In the genomic region with DNA sequence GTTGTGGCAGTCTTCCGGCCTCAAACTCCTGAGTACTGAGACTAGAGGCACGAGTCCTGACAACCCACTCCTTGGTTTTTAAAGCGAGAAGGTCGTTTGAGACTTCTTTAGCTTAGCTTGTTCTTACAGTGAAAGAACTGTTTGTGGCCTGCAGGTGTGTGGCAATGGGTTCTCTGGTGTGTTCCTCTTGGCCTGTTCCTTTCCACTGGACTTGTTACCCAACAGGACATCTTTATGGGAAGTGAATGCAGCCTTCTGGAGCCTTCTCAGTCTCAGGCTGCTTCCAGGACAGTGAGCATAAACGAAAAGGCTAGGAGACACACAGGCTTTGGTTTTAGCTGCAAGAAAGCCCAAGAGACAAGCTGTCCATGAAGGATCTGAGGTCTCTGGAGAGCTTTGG, we compare ENCODE assay signal across 21 mouse cellular contexts.
DNase-seq lines count a peak whose midpoint lies in the region; ATAC-seq and TF ChIP-seq lines count a peak whose summit lies in the region.
"Had no signal": no experiment of that assay in that cellular context is flagged by ENCODE, and none has a peak within 500 bp of the region (broad histone marks: within the 10 kb centered on the region; RNA-seq: fewer than 3 reads in every experiment).

No protein-coding gene starts in this region.

- H3K4me1 ChIP-seq in liver, embryonic 15.5 days (replicated peaks) = peaks cover 7% of the 10 kb centered on the region
- H3K4me1 ChIP-seq in liver, embryonic 12.5 days = no peaks in the 10 kb centered on the region
- H3K4me1 ChIP-seq in bone marrow macrophage, adult 2 months (ENCODE audit: control insufficient read depth, insufficient read depth, low read length) = peaks cover 59% of the 10 kb centered on the region
- H3K4me1 ChIP-seq in forebrain, postnatal 0 days (ENCODE audit: insufficient read depth) = no peaks in the 10 kb centered on the region
- H3K4me1 ChIP-seq: embryonic facial prominence, embryonic 15.5 days; midbrain, embryonic 10.5 days; neural tube, embryonic 15.5 days had no signal

- TF ChIP-seq CTCF in bone marrow macrophage, adult 2 months (IDR thresholded peaks at IDR 0.05; ENCODE audit: low read depth, low read length) = no peak
- no peak for TF ChIP-seq CTCF in forebrain, postnatal 0 days (IDR thresholded peaks at IDR 0.05; ENCODE audit: low read depth)

- H3K27ac ChIP-seq in liver, embryonic 15.5 days (replicated peaks) = peak overlapping the region; percentile 59
- no peak overlapping the region for H3K27ac ChIP-seq in liver, embryonic 12.5 days
- H3K27ac ChIP-seq in bone marrow macrophage, adult 2 months (ENCODE audit: insufficient read depth, low read depth, low read length) = peak overlapping the region; percentile 84
- H3K27ac ChIP-seq in forebrain, postnatal 0 days (ENCODE audit: low read depth, low read length) = no peak overlapping the region
- H3K27ac ChIP-seq: embryonic facial prominence, embryonic 15.5 days; heart, embryonic 13.5 days; hindbrain, postnatal 0 days; layer of hippocampus, adult 2 months; left cerebral cortex, adult 2 months; midbrain, embryonic 10.5 days; neural tube, embryonic 15.5 days had no signal

- 63% methylated on average over 5 of the region's 5 CpGs for WGBS in liver, embryonic 15.5 days (ENCODE audit: insufficient replicate concordance)
- WGBS in liver, embryonic 12.5 days (ENCODE audit: insufficient replicate concordance) = 65% methylated on average over 5 of the region's 5 CpGs
- WGBS in forebrain, postnatal 0 days = 81% methylated on average over 5 of the region's 5 CpGs

- H3K27me3 ChIP-seq in liver, embryonic 15.5 days = no peaks in the 10 kb centered on the region
- H3K27me3 ChIP-seq in liver, embryonic 12.5 days (replicated peaks) = no peaks in the 10 kb centered on the region
- no peaks in the 10 kb centered on the region for H3K27me3 ChIP-seq in forebrain, postnatal 0 days (ENCODE audit: insufficient read depth, low read length)
- H3K27me3 ChIP-seq: embryonic facial prominence, embryonic 15.5 days; heart, embryonic 13.5 days; neural tube, embryonic 15.5 days had no signal

- no peak overlapping the region for H3K4me3 ChIP-seq in liver, embryonic 15.5 days (replicated peaks)
- no peak overlapping the region for H3K4me3 ChIP-seq in liver, embryonic 12.5 days
- H3K4me3 ChIP-seq in bone marrow macrophage, adult 2 months (ENCODE audit: insufficient read depth, low read length) = no peak overlapping the region
- no peak overlapping the region for H3K4me3 ChIP-seq in forebrain, postnatal 0 days (ENCODE audit: low read depth, low read length)
- H3K4me3 ChIP-seq: embryonic facial prominence, embryonic 15.5 days; heart, embryonic 13.5 days; layer of hippocampus, adult 2 months; left cerebral cortex, adult 2 months; midbrain, embryonic 10.5 days; myocyte; neural tube, embryonic 15.5 days had no signal

- no peaks in the 10 kb centered on the region for H3K36me3 ChIP-seq in liver, embryonic 15.5 days (replicated peaks)
- no peaks in the 10 kb centered on the region for H3K36me3 ChIP-seq in liver, embryonic 12.5 days
- H3K36me3 ChIP-seq in forebrain, postnatal 0 days (ENCODE audit: insufficient read depth) = no peaks in the 10 kb centered on the region
- H3K36me3 ChIP-seq: embryonic facial prominence, embryonic 15.5 days; heart, embryonic 13.5 days; midbrain, embryonic 10.5 days; neural tube, embryonic 15.5 days had no signal

- DNase-seq in 416B (ENCODE audit: low read depth) = peak; percentile 59
- no peak for DNase-seq in adrenal gland, adult 18-20 months (ENCODE audit: low spot score in 2 of 2)
- DNase-seq in forebrain, postnatal 0 days = no peak
- DNase-seq: cerebellum, adult 11-12 months; gastrocnemius, postnatal 36 days; kidney, adult 11 months; kidney, postnatal 10 days; lung, embryonic 14.5 days; right cerebral cortex, postnatal 4 days had no signal

- no peak overlapping the region for H3K9ac ChIP-seq in liver, embryonic 15.5 days
- H3K9ac ChIP-seq in liver, embryonic 12.5 days = no peak overlapping the region
- no peak overlapping the region for H3K9ac ChIP-seq in forebrain, postnatal 0 days
- H3K9ac ChIP-seq: embryonic facial prominence, embryonic 15.5 days; heart, embryonic 13.5 days; lung, embryonic 14.5 days; neural tube, embryonic 15.5 days had no signal

- H3K9me3 ChIP-seq in liver, embryonic 15.5 days (replicated peaks) = no peaks in the 10 kb centered on the region
- H3K9me3 ChIP-seq in liver, embryonic 12.5 days (replicated peaks) = no peaks in the 10 kb centered on the region
- H3K9me3 ChIP-seq in forebrain, postnatal 0 days (ENCODE audit: low read length) = no peaks in the 10 kb centered on the region
- H3K9me3 ChIP-seq: embryonic facial prominence, embryonic 15.5 days; heart, embryonic 13.5 days; midbrain, embryonic 10.5 days; neural tube, embryonic 15.5 days had no signal

- H3K4me2 ChIP-seq in liver, embryonic 15.5 days = no peak overlapping the region
- H3K4me2 ChIP-seq in liver, embryonic 12.5 days = no peak overlapping the region
- no peak overlapping the region for H3K4me2 ChIP-seq in forebrain, postnatal 0 days (ENCODE audit: low read depth)
- H3K4me2 ChIP-seq: embryonic facial prominence, embryonic 15.5 days; heart, embryonic 13.5 days; lung, embryonic 14.5 days; neural tube, embryonic 15.5 days had no signal

- no peak for ATAC-seq in liver, embryonic 15.5 days (ENCODE audit: insufficient read depth)
- no peak for ATAC-seq in liver, embryonic 12.5 days
- ATAC-seq in megakaryocyte, adult 5-6 weeks (ENCODE audit: poor library complexity, severe bottlenecking) = peak; percentile 57
- no peak for ATAC-seq in forebrain, postnatal 0 days
- ATAC-seq: hindbrain, postnatal 0 days had no signal

- TF ChIP-seq POLR2A in bone marrow macrophage, adult 2 months (IDR thresholded peaks at IDR 0.05; ENCODE audit: borderline replicate concordance, low read depth, low read length) = no peak

Comparison
In these comparisons a context has a peak if more than half of its experiments do, and no peak if none do; other contexts are left out.
1. H3K27ac ChIP-seq: peak in liver, embryonic 15.5 days (single experiment) and bone marrow macrophage, adult 2 months (single experiment); none in liver, embryonic 12.5 days (single experiment) and forebrain, postnatal 0 days (single experiment).